Mouse (Mus musculus) kidney, adult 9 months (tissue): ENCODE results near the gene 4930430A15Rik.

Experiments used
- DNase-seq: peaks from one replicate; pipeline ENCODE4 v3.0.0; 2022

The 4930430A15Rik gene

GRCm38 (mm10) chr2:111229502-111229901 is at the start of gene 4930430A15Rik:
Gene 4930430A15Rik, minus strand, starts transcription at chr2:111229602.
- DNase-seq = no peak

DNA sequence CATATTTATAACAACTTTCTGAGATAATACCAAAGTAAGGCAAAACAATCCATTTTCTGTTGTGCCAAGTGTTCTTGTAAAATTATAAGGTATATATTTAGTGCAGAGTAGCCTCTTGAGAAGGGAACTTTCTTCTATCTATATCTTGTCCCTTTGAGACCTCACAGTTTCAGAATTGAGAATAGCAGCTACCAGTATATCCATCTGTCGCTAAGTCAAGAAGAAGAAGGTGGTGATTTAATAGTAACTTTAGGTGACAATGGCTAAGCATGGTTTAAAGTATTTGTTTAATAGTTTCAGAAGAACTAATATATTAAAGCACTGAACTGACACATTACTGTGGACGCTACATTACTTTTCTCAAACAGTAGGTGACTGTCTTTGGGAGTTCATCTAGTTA is 44.6 kb upstream of the 4930430A15Rik start, which contains the start of gene Olfr1277:
Gene Olfr1277, minus strand, starts transcription at position 101 of the 400 bp plus-strand sequence.
- no peak for DNase-seq

- DNase-seq = no peak
These were observed 24.8 kb upstream of the 4930430A15Rik start, which contains the start of gene Olfr1276 for GRCm38 (mm10) chr2:111254216-111254615. Gene Olfr1276, plus strand, starts transcription at chr2:111254516.

DNA sequence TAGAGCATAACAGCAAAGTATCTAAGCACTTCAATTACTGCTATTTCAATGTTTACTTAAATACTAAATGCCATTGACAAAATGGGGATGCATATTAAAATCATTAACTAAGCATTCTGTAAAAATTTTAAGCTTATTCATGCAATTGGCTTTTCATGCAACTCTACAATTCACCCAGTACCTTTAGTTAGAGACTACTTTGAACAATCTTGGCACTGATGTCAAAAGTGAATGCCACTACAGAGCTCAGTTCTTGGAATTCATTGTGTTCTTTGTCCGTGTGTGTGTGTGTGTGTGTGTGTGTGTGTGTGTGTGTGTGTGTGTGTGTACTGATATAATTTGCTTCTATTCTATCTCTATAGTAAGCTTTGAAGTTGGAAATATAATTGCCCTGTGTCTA is 5.8 kb upstream of the 4930430A15Rik start, which contains the start of gene Olfr1275:
Gene Olfr1275, minus strand, starts transcription at position 101 of the 400 bp plus-strand sequence.
- no peak for DNase-seq

DNA sequence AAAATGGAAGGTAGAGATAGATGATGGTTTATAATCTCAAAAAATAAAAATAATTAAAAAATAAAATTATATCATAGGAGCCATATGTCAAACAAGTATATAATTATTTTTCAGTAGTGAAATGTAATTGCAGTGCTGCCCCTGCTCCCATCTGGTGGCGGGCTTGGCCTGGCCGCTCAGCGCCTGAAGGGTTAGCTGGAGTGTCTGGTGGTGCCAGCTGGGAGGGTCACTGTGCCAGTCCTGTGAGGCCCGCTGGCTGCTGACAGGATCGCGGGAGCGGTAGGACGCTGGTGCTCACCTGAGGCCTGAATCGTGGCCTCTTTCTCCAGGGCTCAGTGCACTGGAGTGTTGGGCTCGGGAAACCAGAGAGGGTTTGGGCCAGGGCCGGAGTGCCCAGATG is 47.3 kb downstream of the 4930430A15Rik start:
- DNase-seq = no peak

DNA sequence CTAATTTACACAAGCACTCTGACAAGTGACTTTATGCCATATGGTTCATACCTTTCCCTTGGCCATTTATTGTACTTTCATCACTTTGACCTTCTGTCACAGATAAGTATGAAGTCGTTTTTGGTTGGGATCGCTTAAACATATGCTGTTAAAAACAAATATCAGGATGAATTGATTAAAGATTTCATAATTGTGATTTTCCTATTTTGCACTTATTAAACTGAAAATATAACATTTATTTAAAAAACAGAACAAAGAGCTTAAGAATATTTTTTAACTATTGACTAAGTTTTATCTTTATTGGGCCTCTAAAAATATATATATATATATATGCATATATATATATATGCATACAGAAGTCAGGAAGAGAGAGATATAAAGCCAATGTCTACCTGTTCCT is 76.6 kb downstream of the 4930430A15Rik start, which contains the start of gene Gm15130:
Gene Gm15130, minus strand, starts transcription at position 101 of the 400 bp plus-strand sequence.
- DNase-seq = no peak

GRCm38 (mm10) chr2:111135739-111136138 is 93.7 kb downstream of the 4930430A15Rik start:
- no peak for DNase-seq
